Mouse (Mus musculus) cerebellum, postnatal 14 days (tissue): ENCODE measurements around the gene Pafah1b3.
A peak's percentile ranks its signal among the peaks of the same experiment; 100 is the strongest.
"Not testable (repeated sequence)": the region's sequence is repeated elsewhere in the genome, so short reads cannot be mapped to it uniquely, and the experiment has no call there.

ENCODE experiments used
- DNase-seq, 2 experiments: peaks; one replicate each; pipeline ENCODE4 v3.0.0; 2021; ENCODE audit warnings: mixed read lengths in 2 of 2

Pafah1b3 gene

DNA sequence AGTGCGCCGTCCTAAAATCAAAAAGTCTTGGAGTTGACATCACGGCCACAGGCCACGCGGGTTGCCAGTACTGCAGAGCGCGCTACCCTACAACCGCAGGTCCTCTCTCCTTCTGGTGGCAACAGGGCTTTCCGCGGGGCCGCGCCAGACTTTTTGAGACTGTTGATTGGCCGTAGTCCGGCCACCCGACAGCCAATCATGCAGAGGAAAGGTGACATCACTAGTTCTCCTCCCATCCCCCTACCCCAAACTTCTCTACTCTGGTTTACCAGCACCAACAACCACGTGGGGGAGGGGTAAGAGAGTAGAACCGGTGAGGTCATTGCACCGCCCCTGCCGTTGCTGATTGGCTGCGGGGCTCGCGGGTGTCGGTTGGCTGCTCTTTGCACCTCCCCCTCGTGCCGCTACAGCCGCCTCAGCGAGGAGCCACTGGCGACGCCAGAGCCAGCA is 30.5 kb downstream of the Pafah1b3 start, which contains the start of gene Cic:
Cic (plus strand) TSS at position 404 of the 450 bp plus-strand sequence.
- DNase-seq: peak; percentile 99

DNA sequence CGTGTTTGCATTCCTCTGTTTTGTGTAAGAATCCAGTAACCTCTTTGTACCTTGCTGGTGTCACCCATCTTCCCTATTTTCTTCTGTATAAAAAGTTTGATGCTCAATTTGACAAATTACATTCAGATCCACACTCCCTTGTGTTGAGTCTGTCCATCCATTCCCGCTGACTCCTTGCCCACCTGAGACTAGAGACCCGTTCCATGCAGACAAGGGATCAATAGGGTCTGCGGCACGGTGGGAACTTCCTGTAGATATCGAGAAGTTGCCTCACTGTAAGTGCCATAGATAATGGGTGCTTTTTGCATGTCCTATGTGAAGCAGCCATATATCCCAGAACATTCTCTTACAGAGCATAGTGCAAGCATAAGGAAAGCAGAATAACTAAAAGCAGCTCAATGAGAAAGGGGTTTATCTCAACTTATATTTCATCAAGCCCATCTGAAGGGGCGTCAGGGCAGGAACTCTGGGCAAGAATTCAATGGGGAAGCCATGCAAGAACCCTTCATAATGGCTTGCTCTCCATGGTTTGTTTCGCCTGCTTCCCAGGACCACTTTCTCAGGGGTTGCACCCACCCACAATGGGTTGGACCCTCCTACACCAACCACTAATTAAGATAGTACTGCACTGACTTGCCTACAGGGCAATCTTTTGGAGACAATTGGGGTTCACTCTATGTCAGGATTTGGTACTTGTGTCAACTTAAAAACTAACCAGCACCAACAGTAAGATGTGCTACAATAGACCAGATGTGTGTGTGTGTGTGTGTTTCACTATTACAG is 31.4 kb downstream of the Pafah1b3 start:
- no peak for DNase-seq

DNA sequence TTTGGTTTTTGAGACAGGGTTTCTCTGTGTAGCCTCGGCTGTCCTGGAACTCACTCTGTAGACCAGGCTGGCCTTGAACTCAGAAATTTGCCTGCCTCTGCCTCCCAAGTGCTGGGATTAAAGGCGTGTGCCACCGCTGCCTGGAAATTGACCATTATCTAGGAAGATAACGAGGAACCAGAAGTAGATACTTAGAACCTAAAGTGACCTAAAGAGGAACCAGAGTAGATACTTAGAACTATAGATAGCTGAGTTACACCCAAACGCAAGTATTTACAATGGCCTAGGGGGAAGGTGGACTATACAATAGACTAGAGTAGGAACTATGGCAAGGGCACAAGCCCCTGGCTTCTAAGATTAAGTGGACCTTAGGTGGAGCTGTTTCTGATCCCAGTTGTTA is 32.0 kb downstream of the Pafah1b3 start:
- not testable (repeated sequence) for DNase-seq

- DNase-seq: no peak
These were observed 33.6 kb downstream of the Pafah1b3 start for GRCm38 (mm10) chr7:25263968-25264870.

GRCm38 (mm10) chr7:25261896-25262295 is 35.9 kb downstream of the Pafah1b3 start:
- no peak for DNase-seq

GRCm38 (mm10) chr7:25251822-25252221 is 46.0 kb downstream of the Pafah1b3 start:
- peak in 1 of 2 experiments; percentile 33 for DNase-seq

- peak; percentile 62 to 80 for DNase-seq
These were observed 46.6 kb downstream of the Pafah1b3 start for GRCm38 (mm10) chr7:25251071-25251791.

DNA sequence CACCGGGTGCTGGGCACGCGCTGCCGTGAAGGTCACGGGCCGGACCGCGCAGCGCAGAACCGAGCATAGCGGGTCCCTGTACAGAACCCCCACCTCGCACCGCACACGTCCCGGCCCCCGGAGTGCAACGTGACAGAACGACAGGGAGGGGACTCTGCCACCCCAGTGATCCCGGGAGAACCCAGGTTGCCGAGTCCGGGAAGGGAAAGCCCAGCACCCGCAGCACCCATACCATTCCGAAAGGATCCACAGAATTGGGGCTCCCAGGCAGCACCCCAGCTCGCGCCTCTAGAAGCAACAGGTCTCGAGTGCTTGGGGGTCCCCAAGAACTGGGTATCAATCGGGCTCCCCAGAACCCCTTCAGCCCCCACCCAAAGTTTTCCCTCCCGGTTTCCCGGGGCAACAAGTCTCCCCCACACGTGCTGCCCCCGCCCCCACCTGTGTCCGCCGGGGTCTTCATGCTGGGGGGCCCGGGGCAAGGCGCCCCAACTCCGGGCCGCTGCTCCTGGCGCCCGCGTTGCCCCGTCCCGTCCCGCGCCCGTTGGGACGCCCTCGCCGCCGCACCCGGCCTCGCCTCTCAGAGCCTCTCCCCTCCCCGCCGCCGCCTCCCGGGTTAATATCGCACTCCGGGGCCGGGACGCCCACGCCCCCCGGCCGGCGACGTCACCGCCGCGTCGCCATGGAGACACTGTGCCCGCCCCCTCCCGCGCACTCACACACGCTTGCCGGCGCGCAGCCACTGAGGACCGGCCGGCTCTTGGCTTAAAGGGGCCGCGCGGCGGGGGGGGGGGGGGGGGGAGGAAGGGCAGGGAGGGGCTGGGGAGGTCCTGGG is 47.4 kb downstream of the Pafah1b3 start, which contains the start of gene Erf:
Erf (minus strand) TSS at position 621 of the 832 bp plus-strand sequence.
- DNase-seq: peak; percentile 93 to 94

DNA sequence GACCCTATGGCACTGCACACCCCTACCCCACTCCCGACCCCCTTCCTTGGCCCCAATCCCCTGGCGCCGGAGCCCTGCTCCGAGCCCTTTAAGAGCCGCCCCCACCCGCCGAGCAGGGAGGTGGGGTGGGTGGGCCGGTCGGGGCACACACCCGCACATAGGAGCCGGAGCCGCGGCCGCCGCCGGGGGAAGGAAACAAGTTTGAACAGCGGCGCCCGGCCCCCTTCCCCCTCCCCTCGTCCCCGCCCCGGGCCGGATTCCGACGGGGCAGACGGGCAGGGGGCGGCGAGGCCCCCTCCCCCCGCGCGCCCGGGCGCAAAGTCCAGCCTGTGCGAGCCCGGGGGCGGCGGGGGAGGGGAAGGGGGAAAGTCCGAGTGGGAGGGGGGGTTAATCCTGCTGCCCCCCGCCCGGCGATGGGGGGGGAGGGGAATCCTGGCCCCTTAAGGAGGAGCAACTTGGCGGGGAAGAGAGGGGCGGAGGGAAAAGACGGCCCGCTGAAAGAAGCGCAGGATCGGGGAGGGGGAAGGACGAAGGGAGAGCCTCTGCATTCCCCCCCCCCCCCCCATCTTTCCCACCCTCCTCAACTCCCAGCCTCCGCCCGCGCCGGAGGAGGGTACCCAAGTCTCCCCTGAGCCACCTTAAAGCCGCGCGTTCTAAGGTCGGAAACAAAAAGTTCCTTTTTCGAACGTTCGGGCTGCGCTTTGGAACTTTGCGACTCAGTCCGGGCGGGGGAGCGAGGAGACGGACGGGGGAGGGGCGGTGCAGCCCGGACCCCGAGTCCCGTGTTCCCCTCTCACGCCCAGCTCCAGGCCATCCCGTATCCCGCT is 48.3 kb downstream of the Pafah1b3 start:
- DNase-seq: peak; percentile 70 to 77

DNA sequence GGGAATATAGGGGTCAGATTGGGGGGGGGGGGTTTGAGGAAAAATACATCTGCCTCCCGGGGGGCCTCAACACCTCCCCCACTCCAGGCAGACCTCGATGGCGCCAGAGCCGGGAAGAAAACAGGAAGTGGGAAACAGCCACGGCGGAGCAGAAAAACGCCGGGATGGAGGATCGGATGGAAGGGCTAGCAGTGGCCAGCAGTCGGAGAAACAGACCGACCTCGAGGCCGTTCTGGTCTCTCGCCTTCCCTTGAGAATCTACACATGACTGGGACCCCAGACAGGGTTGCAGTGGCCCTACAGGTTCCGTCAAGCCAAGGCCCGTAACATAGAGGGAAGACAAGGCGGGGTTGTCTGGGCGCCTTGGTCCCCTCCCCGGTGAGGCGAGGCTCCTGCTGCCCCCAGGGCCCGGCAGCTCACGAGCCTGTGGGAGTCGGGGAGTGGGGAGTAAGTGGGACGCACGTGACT is 48.9 kb downstream of the Pafah1b3 start:
- DNase-seq: peak; percentile 51

- DNase-seq: peak in 1 of 2 experiments; percentile 48
These were observed 49.7 kb downstream of the Pafah1b3 start for GRCm38 (mm10) chr7:25248018-25248647.

GRCm38 (mm10) chr7:25247498-25247897 is 50.3 kb downstream of the Pafah1b3 start:
- DNase-seq: no peak

DNA sequence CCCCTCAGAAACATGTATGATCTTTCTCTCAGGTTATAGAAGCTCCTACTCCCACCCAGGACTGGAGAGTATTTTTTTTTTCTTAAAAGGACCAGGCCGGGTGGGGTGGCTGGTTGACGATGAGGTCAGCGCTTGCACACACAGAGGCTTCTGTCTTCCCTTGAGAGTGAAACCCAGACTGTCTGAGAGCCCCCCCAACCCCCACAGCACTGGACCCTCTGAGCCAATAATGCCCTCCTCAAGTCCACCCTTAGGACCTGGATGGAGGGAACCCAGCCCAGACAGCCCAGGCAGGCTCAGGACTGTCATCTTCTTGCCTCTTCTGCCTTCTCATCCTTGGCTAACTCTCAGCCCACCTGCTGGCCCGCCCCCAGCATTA is 51.0 kb downstream of the Pafah1b3 start:
- peak; percentile 42 to 49 for DNase-seq

- peak; percentile 70 to 74 for DNase-seq
These were observed 51.6 kb downstream of the Pafah1b3 start for GRCm38 (mm10) chr7:25246079-25246758.
